Mouse (Mus musculus): ENCODE measurements at regions not wholly inside any gene's neighbourhood (a gene's known extent, or its start where the extent isn't known, plus 50 kb on each side); places are given as distances from the start of the nearest gene placed in this dataset.

- Histone ChIP-seq H3K4me1 (ENCODE audit: control insufficient read depth, insufficient read depth, low read length) (peaks cover 4% of the 10 kb centered on the region), H3K4me3 (ENCODE audit: insufficient read depth, low read length) (no peak overlapping the region), H3K27ac (ENCODE audit: insufficient read depth, low read length) (no peak overlapping the region)
- TF ChIP-seq CTCF (IDR thresholded peaks at IDR 0.05; ENCODE audit: borderline replicate concordance, insufficient read depth, low read length) (no peak), POLR2A (IDR thresholded peaks at IDR 0.05; ENCODE audit: low read depth, low read length) (no peak)
Observed at GRCm38 (mm10) chr17:68158172-68158651, 115.4 kb upstream of the L3mbtl4 start.

GRCm38 (mm10) chr17:68161107-68161506 lies 112.5 kb upstream of the L3mbtl4 start:
- no peak overlapping the region for H3K4me3 ChIP-seq (ENCODE audit: insufficient read depth, low read length)
- no peak overlapping the region for H3K27ac ChIP-seq (ENCODE audit: insufficient read depth, low read length)
- peaks cover 18% of the 10 kb centered on the region for H3K4me1 ChIP-seq (ENCODE audit: control insufficient read depth, insufficient read depth, low read length)
- TF ChIP-seq POLR2A (IDR thresholded peaks at IDR 0.05; ENCODE audit: low read depth, low read length) (no peak), CTCF (IDR thresholded peaks at IDR 0.05; ENCODE audit: borderline replicate concordance, insufficient read depth, low read length) (no peak)

- peaks cover 20% of the 10 kb centered on the region for H3K4me1 ChIP-seq (ENCODE audit: control insufficient read depth, insufficient read depth, low read length)
- no peak for TF ChIP-seq POLR2A (IDR thresholded peaks at IDR 0.05; ENCODE audit: low read depth, low read length)
- no peak for TF ChIP-seq CTCF (IDR thresholded peaks at IDR 0.05; ENCODE audit: borderline replicate concordance, insufficient read depth, low read length)
- no peak overlapping the region for H3K4me3 ChIP-seq (ENCODE audit: insufficient read depth, low read length)
- H3K27ac ChIP-seq (ENCODE audit: insufficient read depth, low read length): peak overlapping the region; percentile 90
Observed at GRCm38 (mm10) chr17:68163545-68163944, 110.1 kb upstream of the L3mbtl4 start.

GRCm38 (mm10) chr17:68164666-68165065 lies 108.9 kb upstream of the L3mbtl4 start:
- TF ChIP-seq POLR2A (IDR thresholded peaks at IDR 0.05; ENCODE audit: low read depth, low read length) (no peak), CTCF (IDR thresholded peaks at IDR 0.05; ENCODE audit: borderline replicate concordance, insufficient read depth, low read length) (no peak)

GRCm38 (mm10) chr17:68165171-68165825 lies 108.3 kb upstream of the L3mbtl4 start:
- no peak overlapping the region for H3K4me3 ChIP-seq (ENCODE audit: insufficient read depth, low read length)
- TF ChIP-seq CTCF (IDR thresholded peaks at IDR 0.05; ENCODE audit: borderline replicate concordance, insufficient read depth, low read length) (no peak), POLR2A (IDR thresholded peaks at IDR 0.05; ENCODE audit: low read depth, low read length) (no peak)
- peaks cover 20% of the 10 kb centered on the region for H3K4me1 ChIP-seq (ENCODE audit: control insufficient read depth, insufficient read depth, low read length)
- H3K27ac ChIP-seq (ENCODE audit: insufficient read depth, low read length): peak overlapping the region; percentile 83

More at GRCm38 (mm10) chr17:68164666-68165065, 108.9 kb upstream of the L3mbtl4 start:
- Histone ChIP-seq H3K4me1 (ENCODE audit: control insufficient read depth, insufficient read depth, low read length) (peaks cover 20% of the 10 kb centered on the region), H3K27ac (ENCODE audit: insufficient read depth, low read length) (peak overlapping the region; percentile 83), H3K4me3 (ENCODE audit: insufficient read depth, low read length) (no peak overlapping the region)

GRCm38 (mm10) chr17:68166397-68166796 lies 107.2 kb upstream of the L3mbtl4 start:
- no peak for TF ChIP-seq CTCF (IDR thresholded peaks at IDR 0.05; ENCODE audit: borderline replicate concordance, insufficient read depth, low read length)
- TF ChIP-seq POLR2A (IDR thresholded peaks at IDR 0.05; ENCODE audit: low read depth, low read length): no peak
- no peak overlapping the region for H3K27ac ChIP-seq (ENCODE audit: insufficient read depth, low read length)
- H3K4me1 ChIP-seq (ENCODE audit: control insufficient read depth, insufficient read depth, low read length): peaks cover 20% of the 10 kb centered on the region
- no peak overlapping the region for H3K4me3 ChIP-seq (ENCODE audit: insufficient read depth, low read length)

- no peak for TF ChIP-seq CTCF (IDR thresholded peaks at IDR 0.05; ENCODE audit: borderline replicate concordance, insufficient read depth, low read length)
- Histone ChIP-seq H3K27ac (ENCODE audit: insufficient read depth, low read length) (no peak overlapping the region), H3K4me1 (ENCODE audit: control insufficient read depth, insufficient read depth, low read length) (no peaks in the 10 kb centered on the region), H3K4me3 (ENCODE audit: insufficient read depth, low read length) (no peak overlapping the region)
Observed at GRCm38 (mm10) chr17:68172838-68173237, 100.8 kb upstream of the L3mbtl4 start.

GRCm38 (mm10) chr17:68176611-68177165 lies 96.9 kb upstream of the L3mbtl4 start:
- TF ChIP-seq CTCF (IDR thresholded peaks at IDR 0.05; ENCODE audit: borderline replicate concordance, insufficient read depth, low read length) (no peak), POLR2A (IDR thresholded peaks at IDR 0.05; ENCODE audit: low read depth, low read length) (no peak)
- Histone ChIP-seq H3K27ac (ENCODE audit: insufficient read depth, low read length) (no peak overlapping the region), H3K4me3 (ENCODE audit: insufficient read depth, low read length) (no peak overlapping the region), H3K4me1 (ENCODE audit: control insufficient read depth, insufficient read depth, low read length) (no peaks in the 10 kb centered on the region)

- no peaks in the 10 kb centered on the region for H3K4me1 ChIP-seq (ENCODE audit: control insufficient read depth, insufficient read depth, low read length)
- no peak overlapping the region for H3K27ac ChIP-seq (ENCODE audit: insufficient read depth, low read length)
- TF ChIP-seq CTCF (IDR thresholded peaks at IDR 0.05; ENCODE audit: borderline replicate concordance, insufficient read depth, low read length) (no peak), POLR2A (IDR thresholded peaks at IDR 0.05; ENCODE audit: low read depth, low read length) (no peak)
- no peak overlapping the region for H3K4me3 ChIP-seq (ENCODE audit: insufficient read depth, low read length)
Observed at GRCm38 (mm10) chr17:68177835-68178234, 95.8 kb upstream of the L3mbtl4 start.

- Histone ChIP-seq H3K27ac (ENCODE audit: insufficient read depth, low read length) (no peak overlapping the region), H3K4me3 (ENCODE audit: insufficient read depth, low read length) (no peak overlapping the region)
- TF ChIP-seq CTCF (IDR thresholded peaks at IDR 0.05; ENCODE audit: borderline replicate concordance, insufficient read depth, low read length) (no peak), POLR2A (IDR thresholded peaks at IDR 0.05; ENCODE audit: low read depth, low read length) (no peak)
Observed at GRCm38 (mm10) chr17:68185385-68185784, 88.2 kb upstream of the L3mbtl4 start.

More at GRCm38 (mm10) chr17:68185385-68185784, 88.2 kb upstream of the L3mbtl4 start:
- no peaks in the 10 kb centered on the region for H3K4me1 ChIP-seq (ENCODE audit: control insufficient read depth, insufficient read depth, low read length)
